Mouse (Mus musculus): ENCODE measurements at regions not wholly inside any gene's neighbourhood (a gene's known extent, or its start where the extent isn't known, plus 50 kb on each side); places are given as distances from the start of the nearest gene placed in this dataset.
A peak's percentile ranks its signal among the peaks of the same experiment; 100 is the strongest.

- Histone ChIP-seq H3K79me2 (replicated peaks; ENCODE audit: control insufficient read depth, extremely low read depth, insufficient read depth, poor library complexity, severe bottlenecking) (no peaks in the 10 kb centered on the region), H3K36me3 (replicated peaks in 1 of 2; ENCODE audit: control insufficient read depth in 1 of 2, insufficient read depth in 1 of 2, low read length in 1 of 2) (no peaks in the 10 kb centered on the region), H3K9me3 (replicated peaks; ENCODE audit: low read length) (no peaks in the 10 kb centered on the region), H3K4me3 (replicated peaks in 1 of 3; ENCODE audit: low read depth in 2 of 3, low read length in 2 of 3, poor library complexity in 1 of 3) (no peak overlapping the region), H3K27me3 (replicated peaks) (no peaks in the 10 kb centered on the region), H3K9ac (ENCODE audit: insufficient read depth, low read depth) (no peak overlapping the region), H3K4me1 (ENCODE audit: control insufficient read depth in 1 of 2, insufficient read depth in 2 of 2) (no peaks in the 10 kb centered on the region), H3K27ac (ENCODE audit: insufficient read depth, low read depth) (no peak overlapping the region), H3K4me2 (ENCODE audit: insufficient read depth, low read depth, poor library complexity, severe bottlenecking) (no peak overlapping the region)
- TF ChIP-seq CTCF (conservative IDR thresholded peaks at IDR 0.05 in 1 of 2, IDR thresholded peaks at IDR 0.05 in 1 of 2; ENCODE audit: low read depth in 2 of 2, low read length in 2 of 2) (peak; percentile 69 to 88), EP300 (IDR thresholded peaks at IDR 0.05; ENCODE audit: low read length) (no peak), RAD21 (IDR thresholded peaks at IDR 0.05; ENCODE audit: low read depth, low read length) (peak; percentile 79), SMC3 (IDR thresholded peaks at IDR 0.05; ENCODE audit: low read depth, low read length) (peak; percentile 66)
- in situ Hi-C loops (cut with MboI; ENCODE audit: low pct_ligation_motif_present, low pct_unique_long_range_greater_than_20kb, low sequenced_read_pairs) (no loop called here), dilution Hi-C loops (cut with MboI; ENCODE audit: extremely low pct_ligation_motif_present, extremely low pct_unique_long_range_greater_than_20kb, low sequenced_read_pairs) (no loop called here)
- peak; percentile 68 for DNase-seq (ENCODE audit: extremely low read depth)
Observed at GRCm38 (mm10) chr15:65637520-65638184, 622.9 kb upstream of the Gm21961 start.

- H3K4me3 ChIP-seq (replicated peaks in 1 of 3; ENCODE audit: low read depth in 2 of 3, low read length in 2 of 3, poor library complexity in 1 of 3), result no peak overlapping the region
- TF ChIP-seq GABPA (IDR thresholded peaks at IDR 0.05; ENCODE audit: insufficient replicate concordance, low read depth, low read length), result no peak
- TF ChIP-seq POLR2AphosphoS2 (IDR thresholded peaks at IDR 0.05; ENCODE audit: low read depth, low read length), result no peak
- TF ChIP-seq MEF2A (IDR thresholded peaks at IDR 0.05; ENCODE audit: borderline replicate concordance, low read depth, low read length), result no peak
- no peak for TF ChIP-seq TCF12 (IDR thresholded peaks at IDR 0.05; ENCODE audit: low read depth, low read length)
- no peak for TF ChIP-seq RAD21 (IDR thresholded peaks at IDR 0.05; ENCODE audit: low read depth, low read length)
- TF ChIP-seq SIN3A (IDR thresholded peaks at IDR 0.05; ENCODE audit: low read length), result no peak
- TF ChIP-seq RCOR1 (conservative IDR thresholded peaks at IDR 0.05; ENCODE audit: low read depth, low read length), result no peak
- TF ChIP-seq MAX (IDR thresholded peaks at IDR 0.05; ENCODE audit: low read length), result no peak
- no peak for TF ChIP-seq ZNF384 (IDR thresholded peaks at IDR 0.05; ENCODE audit: low read depth, low read length)
- no peak for TF ChIP-seq EP300 (IDR thresholded peaks at IDR 0.05; ENCODE audit: low read length)
- no peak for TF ChIP-seq UBTF (IDR thresholded peaks at IDR 0.05; ENCODE audit: low read depth, low read length)
- TF ChIP-seq NELFE (IDR thresholded peaks at IDR 0.05; ENCODE audit: low read depth, low read length), result no peak
- no peak for TF ChIP-seq PAX5 (IDR thresholded peaks at IDR 0.05; ENCODE audit: low read length)
- no peak for TF ChIP-seq MAFK (IDR thresholded peaks at IDR 0.05; ENCODE audit: insufficient replicate concordance, low read length)
- no peak overlapping the region for H3K4me2 ChIP-seq (ENCODE audit: insufficient read depth, low read depth, poor library complexity, severe bottlenecking)
- H3K36me3 ChIP-seq (replicated peaks in 1 of 2; ENCODE audit: control insufficient read depth in 1 of 2, insufficient read depth in 1 of 2, low read length in 1 of 2), result no peaks in the 10 kb centered on the region
- DNase-seq (ENCODE audit: extremely low read depth), result no peak
- H3K27ac ChIP-seq (ENCODE audit: insufficient read depth, low read depth), result no peak overlapping the region
- H3K79me2 ChIP-seq (replicated peaks; ENCODE audit: control insufficient read depth, extremely low read depth, insufficient read depth, poor library complexity, severe bottlenecking), result no peaks in the 10 kb centered on the region
- no peak overlapping the region for H3K9ac ChIP-seq (ENCODE audit: insufficient read depth, low read depth)
- H3K9me3 ChIP-seq (replicated peaks; ENCODE audit: low read length), result no peaks in the 10 kb centered on the region
- H3K27me3 ChIP-seq (replicated peaks), result no peaks in the 10 kb centered on the region
- peaks cover 0 to 10% of the 10 kb centered on the region in 2 experiments; a peak in 2 of 4 replicates for H3K4me1 ChIP-seq (ENCODE audit: control insufficient read depth in 1 of 2, insufficient read depth in 2 of 2)
- in situ Hi-C loops (cut with MboI; ENCODE audit: low pct_ligation_motif_present, low pct_unique_long_range_greater_than_20kb, low sequenced_read_pairs) (no loop called here), dilution Hi-C loops (cut with MboI; ENCODE audit: extremely low pct_ligation_motif_present, extremely low pct_unique_long_range_greater_than_20kb, low sequenced_read_pairs) (no loop called here)
Observed at GRCm38 (mm10) chr15:65632440-65632839, 617.7 kb upstream of the Gm21961 start.
